Mouse (Mus musculus) myocyte (in vitro differentiated cells): ENCODE data around the gene Grin3b.

Experiments used
- E2F4 ChIP-seq: IDR thresholded peaks from one replicate; pipeline ENCODE4 v1.6.1; 2011; ENCODE audit warnings: mild to moderate bottlenecking, control low read depth, moderate library complexity; ENCODE audit not compliant: insufficient read depth
- MAX ChIP-seq: IDR thresholded peaks from one replicate; pipeline ENCODE4 v1.6.1; 2011; ENCODE audit warnings: low read depth, mild to moderate bottlenecking, control low read depth
- MYOD1 ChIP-seq, 3 experiments: IDR thresholded peaks; one replicate each; pipeline ENCODE4 v1.6.1; 2011; ENCODE audit warnings: control low read depth in 2 of 3, low read depth in 2 of 3, mild to moderate bottlenecking in 2 of 3, moderate library complexity in 1 of 3; ENCODE audit not compliant: insufficient read length in 2 of 3, control insufficient read depth in 1 of 3
- MYOG ChIP-seq, 3 experiments: IDR thresholded peaks; one replicate each; pipeline ENCODE4 v1.6.1; 2011; ENCODE audit warnings: control low read depth in 2 of 3, low read depth in 2 of 3, mild to moderate bottlenecking in 2 of 3; ENCODE audit not compliant: insufficient read length in 2 of 3, control insufficient read depth in 1 of 3, insufficient read depth in 1 of 3
- POLR2A ChIP-seq: IDR thresholded peaks from one replicate; pipeline ENCODE4 v1.6.1; 2011; ENCODE audit warnings: low read depth, mild to moderate bottlenecking, control low read depth, moderate library complexity; ENCODE audit not compliant: insufficient read length
- POLR2AphosphoS2 ChIP-seq: IDR thresholded peaks from one replicate; pipeline ENCODE4 v1.6.1; 2011; ENCODE audit warnings: low read depth, control low read depth; ENCODE audit not compliant: insufficient read length
- REST ChIP-seq: IDR thresholded peaks from one replicate; pipeline ENCODE4 v1.6.1; 2011; ENCODE audit warnings: mild to moderate bottlenecking, control low read depth, moderate library complexity; ENCODE audit not compliant: insufficient read depth, insufficient read length
- SRF ChIP-seq: IDR thresholded peaks from one replicate; pipeline ENCODE4 v1.6.1; 2011; ENCODE audit warnings: low read depth; ENCODE audit not compliant: control insufficient read depth, insufficient read length
- TCF12 ChIP-seq: IDR thresholded peaks from one replicate; pipeline ENCODE4 v1.6.1; 2011; ENCODE audit warnings: mild to moderate bottlenecking, control low read depth; ENCODE audit not compliant: poor library complexity, insufficient read depth, severe bottlenecking
- USF1 ChIP-seq: IDR thresholded peaks from one replicate; pipeline ENCODE4 v1.6.1; 2011; ENCODE audit warnings: low read depth, mild to moderate bottlenecking, control low read depth, moderate library complexity

DNA sequence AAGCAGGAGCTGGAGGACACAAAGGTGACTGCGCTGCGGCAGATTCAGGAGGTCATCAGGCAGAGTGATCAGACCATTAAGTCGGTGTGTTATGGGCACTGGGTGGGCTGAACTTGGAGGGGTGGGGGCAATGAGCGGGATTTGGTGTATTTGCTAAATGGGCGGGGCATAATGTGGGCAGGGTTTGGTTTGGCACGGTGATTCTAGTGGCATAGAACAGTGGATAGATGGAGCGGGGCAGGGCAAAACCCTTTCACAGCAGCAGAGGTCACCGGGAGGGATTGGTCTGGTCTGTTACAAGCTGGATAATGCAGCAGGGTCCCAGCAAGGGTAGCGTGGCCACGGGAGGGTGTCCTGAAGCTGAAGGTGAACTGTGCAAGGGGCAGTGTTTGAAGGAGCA, 54.9 kb downstream of the Grin3b start:
- TF ChIP-seq MAX (no peak), USF1 (no peak), POLR2A (no peak), SRF (no peak), POLR2AphosphoS2 (no peak), TCF12 (no peak), MYOG (IDR thresholded peaks at IDR 0.05; ENCODE audit: control insufficient read depth in 1 of 3, insufficient read depth in 1 of 3, insufficient read length in 2 of 3, low read depth in 2 of 3) (no peak), E2F4 (no peak), MYOD1 (IDR thresholded peaks at IDR 0.05; ENCODE audit: control insufficient read depth in 1 of 3, insufficient read length in 2 of 3, low read depth in 2 of 3) (no peak), REST (no peak)
